Mouse (Mus musculus): Measurements from ENCODE around the gene Endov. TPM values are rescaled to one million over a fixed set of nuclear protein-coding genes. Genes with fewer than 3 reads are reported as not detected.

Gene Endov
- polyA plus RNA-seq (2016; fragmentation: Nextera tagmentation; extraction: Ambion mirVana): 24.9 and 25.1 TPM in 2 replicates

DNA sequence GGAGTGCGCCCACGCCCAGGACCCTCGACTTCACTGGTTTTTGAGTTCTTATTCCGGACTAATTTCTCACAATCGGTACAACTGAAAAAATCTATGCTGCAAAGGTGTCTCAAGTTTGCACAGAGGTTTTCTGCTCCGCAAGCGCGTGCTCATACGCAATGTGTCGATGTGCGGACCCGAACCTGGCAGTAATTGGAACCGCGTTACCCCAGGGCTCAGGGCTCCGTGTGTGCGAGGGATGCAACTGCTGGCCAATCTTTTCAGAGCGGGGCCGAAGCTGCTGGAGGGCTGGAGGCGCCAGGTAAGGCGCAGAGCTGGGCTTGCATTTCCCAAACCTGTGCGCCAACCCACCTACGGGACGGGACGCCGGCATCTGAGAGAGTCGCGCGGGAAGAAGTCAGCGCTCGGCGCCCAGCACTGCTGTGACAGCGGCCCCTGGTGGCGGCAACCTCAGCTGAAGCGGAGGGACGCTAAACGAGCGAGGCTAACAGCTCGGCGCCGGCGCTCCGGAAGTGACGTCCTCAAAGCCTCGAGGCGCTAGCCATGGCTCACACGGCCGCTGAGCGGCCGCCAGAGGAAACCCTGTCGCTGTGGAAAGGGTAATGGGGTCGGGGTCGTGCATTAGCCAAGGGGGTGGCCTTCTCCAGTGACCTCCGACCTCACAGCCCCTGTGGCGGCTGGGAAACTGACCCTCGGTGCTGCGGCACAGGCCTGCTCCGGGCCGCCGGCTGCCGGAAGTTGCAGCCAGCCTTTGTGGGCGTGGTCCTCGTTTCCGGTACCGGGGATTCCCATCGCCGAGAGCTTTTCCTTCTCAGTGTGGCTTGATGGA lies at the start of gene Endov:
Gene Endov (plus strand): TSS at position 487 of the 829 bp plus-strand sequence.
- H3K9ac ChIP-seq (replicated peaks): peak within 1 kb of the TSS; percentile 90
- H3K27ac ChIP-seq (replicated peaks): peak within 1 kb of the TSS; percentile 92
- H3K36me3 ChIP-seq: peaks cover 12% of the 10 kb centered on the region
- H3K4me1 ChIP-seq: peaks cover 25% of the 10 kb centered on the region
- H3K4me2 ChIP-seq (replicated peaks): peak within 1 kb of the TSS; percentile 85
- no peaks in the 10 kb centered on the region for H3K9me3 ChIP-seq
- H3K27me3 ChIP-seq: peaks cover 14% of the 10 kb centered on the region; the same call in 1 of the 2 replicates
- WGBS: under 1% methylated on average over 60 of the region's 66 CpGs
- ATAC-seq (ENCODE audit: low FRiP score, low read depth): peak; percentile 94
- H3K4me3 ChIP-seq: peak within 1 kb of the TSS; percentile 85

GRCm38 (mm10) chr11:119442199-119442598 lies 48.9 kb upstream of the Endov start:
- WGBS: 90% methylated on average over 8 of the region's 8 CpGs

GRCm38 (mm10) chr11:119443442-119443841 lies 47.7 kb upstream of the Endov start:
- 95% methylated on average over 9 of the region's 9 CpGs for WGBS
- Histone ChIP-seq H3K9me3 (no peaks in the 10 kb centered on the region), H3K27me3 (no peaks in the 10 kb centered on the region), H3K4me3 (no peak overlapping the region), H3K9ac (replicated peaks) (no peak overlapping the region), H3K27ac (replicated peaks) (no peak overlapping the region), H3K36me3 (no peaks in the 10 kb centered on the region), H3K4me2 (replicated peaks) (no peak overlapping the region), H3K4me1 (no peaks in the 10 kb centered on the region)
- ATAC-seq (ENCODE audit: low FRiP score, low read depth): no peak

More at GRCm38 (mm10) chr11:119442199-119442598, 48.9 kb upstream of the Endov start:
- H3K4me2 ChIP-seq (replicated peaks): no peak overlapping the region
- no peaks in the 10 kb centered on the region for H3K9me3 ChIP-seq
- H3K4me3 ChIP-seq: no peak overlapping the region
- H3K36me3 ChIP-seq: no peaks in the 10 kb centered on the region
- no peak for ATAC-seq (ENCODE audit: low FRiP score, low read depth)
- H3K4me1 ChIP-seq: no peaks in the 10 kb centered on the region
- no peak overlapping the region for H3K9ac ChIP-seq (replicated peaks)
- H3K27ac ChIP-seq (replicated peaks): no peak overlapping the region
- no peaks in the 10 kb centered on the region for H3K27me3 ChIP-seq

DNA sequence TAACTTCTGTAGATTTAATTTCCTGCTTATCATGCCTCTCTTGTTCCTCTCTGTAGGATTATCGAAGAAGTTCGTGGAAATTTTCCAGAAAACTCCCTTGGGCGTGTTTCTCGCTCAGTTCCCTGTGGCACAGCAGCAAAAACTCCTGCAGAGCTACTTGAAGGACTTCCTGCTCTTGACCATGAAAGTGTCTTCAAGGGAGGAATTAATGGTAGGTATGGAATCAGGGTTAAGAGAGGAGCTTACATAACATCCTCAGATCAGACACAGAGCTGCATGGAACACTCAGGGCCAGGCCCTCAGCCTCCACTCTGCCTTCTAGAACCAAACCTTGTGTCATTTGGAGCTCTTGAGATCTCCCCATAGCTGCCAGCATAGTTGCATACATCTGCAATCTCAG lies 35.0 kb upstream of the Endov start:
- no peaks in the 10 kb centered on the region for H3K36me3 ChIP-seq
- H3K27ac ChIP-seq (replicated peaks): no peak overlapping the region
- H3K9me3 ChIP-seq: no peaks in the 10 kb centered on the region
- H3K4me3 ChIP-seq: no peak overlapping the region
- no peaks in the 10 kb centered on the region for H3K27me3 ChIP-seq
- H3K9ac ChIP-seq (replicated peaks): no peak overlapping the region
- WGBS: 83% methylated on average over 4 of the region's 4 CpGs
- H3K4me1 ChIP-seq: no peaks in the 10 kb centered on the region
- no peak for ATAC-seq (ENCODE audit: low FRiP score, low read depth)
- no peak overlapping the region for H3K4me2 ChIP-seq (replicated peaks)

DNA sequence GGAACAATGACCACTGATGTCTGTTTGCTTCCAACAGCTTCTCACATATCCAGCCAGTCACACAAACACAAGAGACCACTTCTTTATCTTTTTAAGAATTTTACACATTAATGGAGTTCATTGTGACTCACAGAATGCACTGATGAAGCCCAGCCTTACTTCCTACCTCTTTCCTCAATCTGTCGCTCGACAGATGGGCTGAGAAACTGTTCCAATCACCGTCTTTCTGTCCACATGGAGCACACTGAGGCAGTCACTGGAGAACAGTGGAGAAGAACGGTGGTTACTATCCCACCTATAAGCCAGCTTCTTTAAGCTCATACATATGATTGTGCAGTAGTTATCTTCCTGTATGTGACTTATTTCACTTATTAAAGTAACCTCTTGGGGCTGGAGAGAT lies 13.3 kb upstream of the Endov start:
- Histone ChIP-seq H3K9me3 (no peaks in the 10 kb centered on the region), H3K4me3 (no peak overlapping the region), H3K4me1 (no peaks in the 10 kb centered on the region), H3K27ac (replicated peaks) (no peak overlapping the region), H3K4me2 (replicated peaks) (no peak overlapping the region), H3K9ac (replicated peaks) (no peak overlapping the region), H3K36me3 (no peaks in the 10 kb centered on the region), H3K27me3 (no peaks in the 10 kb centered on the region)
- WGBS: 93% methylated on average over 4 of the region's 4 CpGs
- no peak for ATAC-seq (ENCODE audit: low FRiP score, low read depth)

- H3K9me3 ChIP-seq: no peaks in the 10 kb centered on the region
- H3K4me1 ChIP-seq: peaks cover 25% of the 10 kb centered on the region
- H3K27me3 ChIP-seq: peaks cover 14% of the 10 kb centered on the region; the same call in 1 of the 2 replicates
- H3K9ac ChIP-seq (replicated peaks): peak overlapping the region; percentile 90
- H3K27ac ChIP-seq (replicated peaks): peak overlapping the region; percentile 92
- no peak for ATAC-seq (ENCODE audit: low FRiP score, low read depth)
- H3K36me3 ChIP-seq: peaks cover 12% of the 10 kb centered on the region
- H3K4me3 ChIP-seq: peak overlapping the region; percentile 85
- H3K4me2 ChIP-seq (replicated peaks): peak overlapping the region; percentile 85
- WGBS: 7% methylated on average over 27 of the region's 27 CpGs
These were observed 542 bp downstream of the Endov start for GRCm38 (mm10) chr11:119491690-119492087.

GRCm38 (mm10) chr11:119492830-119493229 lies 1.7 kb downstream of the Endov start:
- Histone ChIP-seq H3K36me3 (peaks cover 13% of the 10 kb centered on the region), H3K9ac (replicated peaks) (peak overlapping the region; percentile 90), H3K4me1 (peaks cover 25% of the 10 kb centered on the region), H3K27me3 (peaks cover 14% of the 10 kb centered on the region; the same call in 1 of the 2 replicates), H3K4me3 (peak overlapping the region; percentile 85; the same call in 1 of the 2 replicates), H3K4me2 (replicated peaks) (peak overlapping the region; percentile 85), H3K9me3 (no peaks in the 10 kb centered on the region), H3K27ac (replicated peaks) (no peak overlapping the region)
- 96% methylated on average over 6 of the region's 6 CpGs for WGBS
- no peak for ATAC-seq (ENCODE audit: low FRiP score, low read depth)

DNA sequence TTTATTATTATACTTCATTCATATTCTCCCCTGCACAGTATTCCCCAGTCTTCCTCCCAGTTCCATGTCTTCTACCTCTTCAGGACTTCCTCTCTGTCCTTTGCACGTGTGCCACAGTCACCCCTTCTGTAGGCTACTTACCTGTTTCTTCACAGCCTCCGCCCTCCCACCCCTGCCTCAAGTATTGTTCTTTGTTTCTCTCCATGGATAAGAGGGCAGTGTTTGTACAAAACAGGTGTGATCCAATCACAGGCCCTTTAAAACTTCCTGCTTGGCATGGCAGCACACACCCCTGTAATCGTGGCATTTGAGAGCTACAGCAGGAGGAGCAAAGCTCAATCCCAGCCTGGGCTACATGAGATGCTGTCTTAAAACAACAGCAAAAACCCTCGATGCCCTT lies 2.4 kb downstream of the Endov start:
- Histone ChIP-seq H3K4me1 (peaks cover 25% of the 10 kb centered on the region), H3K27me3 (peaks cover 14% of the 10 kb centered on the region; the same call in 1 of the 2 replicates), H3K36me3 (peaks cover 20% of the 10 kb centered on the region), H3K4me2 (replicated peaks) (no peak overlapping the region), H3K4me3 (no peak overlapping the region), H3K9me3 (no peaks in the 10 kb centered on the region), H3K27ac (replicated peaks) (no peak overlapping the region), H3K9ac (replicated peaks) (no peak overlapping the region)
- no peak for ATAC-seq (ENCODE audit: low FRiP score, low read depth)
- WGBS: 85% methylated on average over 4 of the region's 4 CpGs

DNA sequence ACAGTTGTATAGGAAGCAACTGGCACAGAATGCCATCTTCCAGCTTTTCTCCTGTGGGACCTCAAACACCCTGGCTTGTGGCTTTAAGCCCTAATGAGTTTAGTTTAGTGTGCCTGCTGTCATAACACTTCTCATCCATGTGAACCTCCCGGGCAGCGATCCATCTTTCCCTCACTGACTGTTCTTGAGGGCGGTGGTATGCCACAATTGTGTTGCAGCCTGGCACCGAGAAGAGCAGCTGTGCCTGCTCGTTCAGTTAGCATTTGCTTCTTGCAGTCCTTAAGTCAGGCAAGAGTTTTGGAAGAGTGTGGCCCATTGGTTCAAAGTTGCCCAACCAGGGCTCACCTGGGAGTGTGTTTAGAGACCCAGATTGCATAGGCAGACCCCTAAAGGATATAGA lies 5.0 kb downstream of the Endov start:
- Histone ChIP-seq H3K27ac (replicated peaks) (no peak overlapping the region), H3K9ac (replicated peaks) (no peak overlapping the region), H3K27me3 (no peaks in the 10 kb centered on the region), H3K36me3 (peaks cover 43% of the 10 kb centered on the region), H3K4me1 (peaks cover 18% of the 10 kb centered on the region), H3K9me3 (no peaks in the 10 kb centered on the region), H3K4me3 (no peak overlapping the region), H3K4me2 (replicated peaks) (no peak overlapping the region)
- 96% methylated on average over 5 of the region's 5 CpGs for WGBS
- no peak for ATAC-seq (ENCODE audit: low FRiP score, low read depth)

- Histone ChIP-seq H3K9ac (replicated peaks) (no peak overlapping the region), H3K27me3 (no peaks in the 10 kb centered on the region), H3K4me3 (no peak overlapping the region), H3K36me3 (peaks cover 55% of the 10 kb centered on the region), H3K9me3 (no peaks in the 10 kb centered on the region), H3K4me1 (peaks cover 13% of the 10 kb centered on the region), H3K27ac (replicated peaks) (no peak overlapping the region), H3K4me2 (replicated peaks) (no peak overlapping the region)
- WGBS: 85% methylated on average over 4 of the region's 4 CpGs
- no peak for ATAC-seq (ENCODE audit: low FRiP score, low read depth)
These were observed 6.3 kb downstream of the Endov start for GRCm38 (mm10) chr11:119497451-119497850.

GRCm38 (mm10) chr11:119499297-119499696 lies 8.2 kb downstream of the Endov start:
- Histone ChIP-seq H3K27ac (replicated peaks) (no peak overlapping the region), H3K36me3 (peaks cover 71% of the 10 kb centered on the region), H3K4me1 (peaks cover 1% of the 10 kb centered on the region; the same call in 1 of the 2 replicates), H3K9ac (replicated peaks) (no peak overlapping the region), H3K27me3 (no peaks in the 10 kb centered on the region), H3K4me3 (no peak overlapping the region), H3K9me3 (no peaks in the 10 kb centered on the region), H3K4me2 (replicated peaks) (no peak overlapping the region)
- no peak for ATAC-seq (ENCODE audit: low FRiP score, low read depth)
- 96% methylated on average over 4 of the region's 4 CpGs for WGBS

DNA sequence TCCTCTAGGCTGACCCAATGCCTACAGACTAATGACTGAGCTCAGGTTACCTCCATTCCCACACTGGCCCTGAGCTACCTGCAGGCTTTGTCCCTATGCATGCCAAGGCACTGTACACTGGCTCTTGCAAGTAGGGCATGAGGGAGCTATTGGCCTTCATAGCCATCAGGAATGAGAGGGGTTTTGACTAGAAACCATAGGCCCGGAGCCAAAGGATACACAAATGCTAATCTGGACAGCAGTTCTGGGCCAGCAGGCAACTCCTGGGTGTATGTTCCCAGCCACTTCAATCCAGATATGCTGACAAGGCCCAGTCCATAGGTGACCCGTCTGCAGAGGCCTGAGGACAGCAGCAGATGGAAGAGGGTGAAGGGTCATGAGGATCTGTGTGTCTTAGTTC lies 8.9 kb downstream of the Endov start:
- 81% methylated on average over 2 of the region's 2 CpGs for WGBS

More for the DNA sequence above, 8.9 kb downstream of the Endov start:
- Histone ChIP-seq H3K4me2 (replicated peaks) (no peak overlapping the region), H3K36me3 (peaks cover 75% of the 10 kb centered on the region), H3K4me1 (no peaks in the 10 kb centered on the region), H3K27ac (replicated peaks) (no peak overlapping the region), H3K9me3 (no peaks in the 10 kb centered on the region), H3K4me3 (no peak overlapping the region), H3K27me3 (no peaks in the 10 kb centered on the region), H3K9ac (replicated peaks) (no peak overlapping the region)
- no peak for ATAC-seq (ENCODE audit: low FRiP score, low read depth)
